Mouse (Mus musculus): ENCODE results near the gene Eme1. TPM values are rescaled to one million over a fixed set of nuclear protein-coding genes. Genes with fewer than 3 reads are reported as not detected.

The Eme1 gene
- total RNA-seq, 1 experiment = 46.1 TPM

- peaks cover 0 to 16% of the 10 kb centered on the region in 2 experiments; a peak in 2 of 4 replicates for H3K4me1 ChIP-seq (ENCODE audit: control insufficient read depth in 2 of 2, insufficient read depth in 2 of 2, low read length in 2 of 2, poor library complexity in 1 of 2)
- H3K4me3 ChIP-seq (ENCODE audit: insufficient read depth in 1 of 2, low read depth in 1 of 2, low read length in 2 of 2, poor library complexity in 1 of 2, severe bottlenecking in 1 of 2) = peak within 1 kb of the TSS; percentile 91 to 97
- H3K27ac ChIP-seq (ENCODE audit: insufficient read depth, low read depth, low read length, poor library complexity, severe bottlenecking) = peak within 1 kb of the TSS; percentile 28; the same call in 1 of the 2 replicates
- peak within 1 kb of the TSS; percentile 95 for H3K9ac ChIP-seq (ENCODE audit: insufficient read depth, low read depth, low read length, poor library complexity, severe bottlenecking)
- DNase-seq (ENCODE audit: low read depth, low spot score) = peak; percentile 78
- TF ChIP-seq CHD2 (IDR thresholded peaks at IDR 0.05; ENCODE audit: low read depth, low read length) = no peak
- no peak for TF ChIP-seq ZNF384 (IDR thresholded peaks at IDR 0.05; ENCODE audit: low read depth, low read length)
- in situ Hi-C loops (cut with MboI; ENCODE audit: low sequenced_read_pairs in 2 of 2, unreplicated experiment in 2 of 2) = no loop called here
- H3K36me3 ChIP-seq (ENCODE audit: control insufficient read depth, insufficient read depth, low read length, poor library complexity, severe bottlenecking) = no peaks in the 10 kb centered on the region; the same call in 1 of the 2 replicates
- no peaks in the 10 kb centered on the region for H3K9me3 ChIP-seq (ENCODE audit: control insufficient read depth, insufficient read depth, low read depth, low read length)
Measured at GRCm38 (mm10) chr11:94676754-94677606, 23.2 kb upstream of the Eme1 start, which contains the start of gene Xylt2. Xylt2 (minus strand) TSS chr11:94677515.

GRCm38 (mm10) chr11:94676308-94676707 is 22.5 kb upstream of the Eme1 start:
- Histone ChIP-seq H3K9me3 (ENCODE audit: control insufficient read depth, insufficient read depth, low read depth, low read length) (no peaks in the 10 kb centered on the region), H3K36me3 (ENCODE audit: control insufficient read depth, insufficient read depth, low read length, poor library complexity, severe bottlenecking) (no peaks in the 10 kb centered on the region; the same call in 1 of the 2 replicates), H3K4me3 (ENCODE audit: insufficient read depth in 1 of 2, low read depth in 1 of 2, low read length in 2 of 2, poor library complexity in 1 of 2, severe bottlenecking in 1 of 2) (peak overlapping the region; percentile 91 to 97), H3K4me1 (ENCODE audit: control insufficient read depth in 2 of 2, insufficient read depth in 2 of 2, low read length in 2 of 2, poor library complexity in 1 of 2) (peaks cover 0 to 16% of the 10 kb centered on the region in 2 experiments; a peak in 2 of 4 replicates), H3K27ac (ENCODE audit: insufficient read depth, low read depth, low read length, poor library complexity, severe bottlenecking) (no peak overlapping the region), H3K9ac (ENCODE audit: insufficient read depth, low read depth, low read length, poor library complexity, severe bottlenecking) (peak overlapping the region; percentile 95; the same call in 1 of the 2 replicates)
- DNase-seq (ENCODE audit: low read depth, low spot score) = no peak
- in situ Hi-C loops (cut with MboI; ENCODE audit: low sequenced_read_pairs in 2 of 2, unreplicated experiment in 2 of 2) = no loop called here
- TF ChIP-seq MAFK (IDR thresholded peaks at IDR 0.05; ENCODE audit: insufficient read depth, low read depth, low read length) (no peak), HCFC1 (IDR thresholded peaks at IDR 0.05; ENCODE audit: borderline replicate concordance, insufficient read depth, low read length) (no peak), CHD2 (IDR thresholded peaks at IDR 0.05; ENCODE audit: low read depth, low read length) (no peak), ZC3H11A (IDR thresholded peaks at IDR 0.05; ENCODE audit: borderline replicate concordance, low read depth, low read length) (no peak), ZNF384 (IDR thresholded peaks at IDR 0.05; ENCODE audit: low read depth, low read length) (no peak)

- Histone ChIP-seq H3K4me1 (ENCODE audit: control insufficient read depth in 2 of 2, insufficient read depth in 2 of 2, low read length in 2 of 2, poor library complexity in 1 of 2) (peaks cover 0 to 16% of the 10 kb centered on the region in 2 experiments; a peak in 2 of 4 replicates), H3K9ac (ENCODE audit: insufficient read depth, low read depth, low read length, poor library complexity, severe bottlenecking) (no peak overlapping the region), H3K27ac (ENCODE audit: insufficient read depth, low read depth, low read length, poor library complexity, severe bottlenecking) (no peak overlapping the region), H3K36me3 (ENCODE audit: control insufficient read depth, insufficient read depth, low read length, poor library complexity, severe bottlenecking) (no peaks in the 10 kb centered on the region; the same call in 1 of the 2 replicates), H3K9me3 (ENCODE audit: control insufficient read depth, insufficient read depth, low read depth, low read length) (no peaks in the 10 kb centered on the region), H3K4me3 (ENCODE audit: insufficient read depth in 1 of 2, low read depth in 1 of 2, low read length in 2 of 2, poor library complexity in 1 of 2, severe bottlenecking in 1 of 2) (no peak overlapping the region)
- no peak for DNase-seq (ENCODE audit: low read depth, low spot score)
- in situ Hi-C loops (cut with MboI; ENCODE audit: low sequenced_read_pairs in 2 of 2, unreplicated experiment in 2 of 2) = no loop called here
- no peak for TF ChIP-seq CHD2 (IDR thresholded peaks at IDR 0.05; ENCODE audit: low read depth, low read length)
- no peak for TF ChIP-seq MAFK (IDR thresholded peaks at IDR 0.05; ENCODE audit: insufficient read depth, low read depth, low read length)
- no peak for TF ChIP-seq HCFC1 (IDR thresholded peaks at IDR 0.05; ENCODE audit: borderline replicate concordance, insufficient read depth, low read length)
- TF ChIP-seq ZC3H11A (IDR thresholded peaks at IDR 0.05; ENCODE audit: borderline replicate concordance, low read depth, low read length) = no peak
- TF ChIP-seq ZNF384 (IDR thresholded peaks at IDR 0.05; ENCODE audit: low read depth, low read length) = no peak
Measured at GRCm38 (mm10) chr11:94675446-94675845, 21.7 kb upstream of the Eme1 start.

- H3K36me3 ChIP-seq (ENCODE audit: control insufficient read depth, insufficient read depth, low read length, poor library complexity, severe bottlenecking) = no peaks in the 10 kb centered on the region; the same call in 1 of the 2 replicates
- no peak overlapping the region for H3K4me3 ChIP-seq (ENCODE audit: insufficient read depth in 1 of 2, low read depth in 1 of 2, low read length in 2 of 2, poor library complexity in 1 of 2, severe bottlenecking in 1 of 2)
- H3K9me3 ChIP-seq (ENCODE audit: control insufficient read depth, insufficient read depth, low read depth, low read length) = no peaks in the 10 kb centered on the region
- no peak for TF ChIP-seq CHD2 (IDR thresholded peaks at IDR 0.05; ENCODE audit: low read depth, low read length)
- no peak for TF ChIP-seq ZC3H11A (IDR thresholded peaks at IDR 0.05; ENCODE audit: borderline replicate concordance, low read depth, low read length)
- no peak for TF ChIP-seq HCFC1 (IDR thresholded peaks at IDR 0.05; ENCODE audit: borderline replicate concordance, insufficient read depth, low read length)
- no peak for TF ChIP-seq MAFK (IDR thresholded peaks at IDR 0.05; ENCODE audit: insufficient read depth, low read depth, low read length)
- TF ChIP-seq ZNF384 (IDR thresholded peaks at IDR 0.05; ENCODE audit: low read depth, low read length) = no peak
- H3K27ac ChIP-seq (ENCODE audit: insufficient read depth, low read depth, low read length, poor library complexity, severe bottlenecking) = no peak overlapping the region
- in situ Hi-C loops (cut with MboI; ENCODE audit: low sequenced_read_pairs in 2 of 2, unreplicated experiment in 2 of 2) = no loop called here
- DNase-seq (ENCODE audit: low read depth, low spot score) = no peak
- no peak overlapping the region for H3K9ac ChIP-seq (ENCODE audit: insufficient read depth, low read depth, low read length, poor library complexity, severe bottlenecking)
- peaks cover 0 to 16% of the 10 kb centered on the region in 2 experiments; a peak in 2 of 4 replicates for H3K4me1 ChIP-seq (ENCODE audit: control insufficient read depth in 2 of 2, insufficient read depth in 2 of 2, low read length in 2 of 2, poor library complexity in 1 of 2)
Measured at GRCm38 (mm10) chr11:94674984-94675383, 21.2 kb upstream of the Eme1 start.
